Mouse (Mus musculus): ENCODE results near the gene Chmp6.
A peak's percentile ranks its signal among the peaks of the same experiment; 100 is the strongest.

Gene Chmp6

GRCm38 (mm10) chr11:119909436-119909835 is 3.8 kb upstream of the Chmp6 start:
- peak; percentile 79 to 83 for DNase-seq

DNA sequence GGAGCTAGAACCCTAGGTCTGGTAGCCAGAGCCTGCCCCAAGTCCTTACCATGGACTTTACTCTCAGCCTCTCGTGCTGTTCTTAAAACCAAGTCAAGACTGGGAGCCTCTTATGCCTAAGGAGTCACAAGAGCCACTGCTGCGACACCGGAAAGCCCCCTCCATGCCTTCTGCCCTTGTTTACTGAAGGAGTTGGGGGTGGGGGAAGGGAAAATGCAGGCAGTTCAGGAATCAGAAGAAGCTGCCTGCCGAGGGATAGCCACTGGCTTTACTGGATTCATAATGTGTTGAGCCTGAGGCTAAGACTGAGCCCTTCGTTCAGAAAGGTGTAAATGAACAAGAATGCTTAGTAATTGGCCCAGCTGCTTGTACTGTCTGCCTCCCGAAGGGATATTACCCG is 396 bp upstream of the Chmp6 start:
- no peak for DNase-seq

DNA sequence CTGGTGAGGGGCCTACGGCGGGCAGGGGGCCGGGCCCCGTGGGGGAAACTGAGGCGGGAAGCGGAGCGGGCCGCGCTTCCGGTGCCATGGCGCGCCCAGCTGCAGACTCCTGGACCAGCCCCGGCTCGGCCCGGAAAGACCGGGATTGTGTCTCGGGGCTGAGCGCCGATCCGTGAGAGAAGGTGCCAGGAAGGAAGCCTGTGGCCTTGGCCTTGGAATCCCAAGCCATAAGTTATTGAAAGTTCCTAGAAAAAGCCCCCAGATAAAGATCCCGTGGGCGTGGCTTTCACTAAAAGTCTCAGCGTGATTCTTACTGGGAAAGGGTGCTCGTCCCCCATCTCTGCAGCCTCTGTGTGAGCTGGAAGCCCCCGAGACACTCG is 684 bp downstream of the Chmp6 start:
- DNase-seq = no peak

- DNase-seq = no peak
Observed at GRCm38 (mm10) chr11:119914381-119914780, 1.1 kb downstream of the Chmp6 start.

DNA sequence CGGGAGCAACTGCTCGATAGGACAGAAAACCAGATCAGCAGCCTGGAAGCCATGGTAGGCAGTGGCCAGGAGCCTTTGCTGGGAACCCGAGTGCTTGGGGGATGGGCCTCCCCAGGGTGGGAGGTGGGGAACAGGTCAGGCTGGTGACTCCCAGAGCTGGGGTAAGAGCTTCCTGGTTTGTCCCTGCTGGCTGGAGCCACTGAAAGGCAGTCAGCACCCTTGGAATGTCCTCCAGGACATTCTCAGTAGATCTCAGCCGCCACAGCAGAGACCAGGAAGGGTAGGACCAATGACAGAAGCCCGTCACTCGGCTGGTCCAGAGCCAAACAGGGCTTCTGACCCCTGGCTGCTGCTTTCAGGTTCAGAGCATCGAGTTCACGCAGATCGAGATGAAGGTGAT is 2.4 kb downstream of the Chmp6 start:
- no peak for DNase-seq

GRCm38 (mm10) chr11:119916102-119916790 is 3.0 kb downstream of the Chmp6 start:
- no peak for DNase-seq

- no peak for DNase-seq
Observed at GRCm38 (mm10) chr11:119916834-119917469, 3.7 kb downstream of the Chmp6 start.

- no peak for DNase-seq
Observed at GRCm38 (mm10) chr11:119918521-119918920, 5.3 kb downstream of the Chmp6 start.

- no peak for DNase-seq
Observed at GRCm38 (mm10) chr11:119919432-119919831, 6.2 kb downstream of the Chmp6 start.

DNA sequence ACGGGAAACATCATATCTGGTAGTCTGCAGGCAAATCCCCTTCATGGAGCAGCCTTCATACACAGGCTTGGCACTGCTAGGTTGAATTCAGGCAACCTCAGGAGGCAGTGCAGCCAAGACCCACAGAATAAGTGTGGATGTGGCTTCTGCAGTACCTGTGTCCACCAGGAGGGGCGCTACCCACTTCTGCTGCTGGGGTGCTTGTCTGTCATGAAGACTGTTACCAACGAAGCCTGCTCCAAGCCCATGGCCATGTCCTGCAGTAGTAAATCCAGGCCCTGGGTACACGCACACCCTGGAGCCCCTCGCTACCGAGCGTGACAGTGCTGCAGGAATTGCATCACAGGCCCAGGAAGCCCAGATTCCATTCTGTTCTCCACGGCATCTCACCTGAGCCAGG is 6.7 kb downstream of the Chmp6 start:
- peak; percentile 70 to 75 for DNase-seq

GRCm38 (mm10) chr11:119920668-119921067 is 7.4 kb downstream of the Chmp6 start:
- DNase-seq = no peak

DNA sequence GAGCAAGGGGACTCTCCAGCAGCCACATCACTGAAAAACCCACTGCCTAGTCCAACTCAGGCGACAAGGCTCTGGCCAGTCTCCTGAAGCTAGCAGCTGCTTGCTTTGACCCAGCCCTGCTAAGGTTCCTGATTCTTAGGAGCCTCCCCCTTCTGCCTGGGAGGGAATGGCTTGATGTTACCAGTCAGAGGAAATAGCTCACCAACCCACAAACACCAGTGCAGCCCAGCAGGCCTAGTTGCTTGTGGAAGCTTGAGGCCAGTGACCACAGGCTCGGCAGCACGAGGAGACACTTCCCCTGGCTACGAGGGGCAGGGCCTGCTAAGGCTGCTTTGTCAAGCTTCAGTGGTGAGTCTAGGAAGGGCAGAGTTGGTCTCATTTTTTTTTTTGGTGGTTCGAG is 11.9 kb downstream of the Chmp6 start:
- no peak for DNase-seq

DNA sequence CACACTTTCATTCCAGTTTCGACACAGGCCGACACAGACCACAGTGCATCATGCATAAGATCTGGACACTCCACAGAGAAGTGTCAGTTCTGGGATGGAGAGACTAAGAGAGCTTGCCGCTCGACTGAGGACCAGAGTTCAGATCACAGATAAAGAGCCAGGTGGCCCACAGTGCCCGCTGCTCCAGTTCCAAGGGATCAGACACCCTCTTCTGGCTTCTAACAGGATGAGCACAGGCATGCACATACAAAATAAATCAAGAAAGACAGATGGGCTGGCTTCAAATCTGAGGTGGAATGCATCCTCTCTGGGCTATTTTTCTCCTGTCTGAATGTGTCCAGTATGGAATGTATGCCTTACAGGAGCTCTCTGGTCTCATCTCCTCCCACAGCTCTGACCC is 13.5 kb downstream of the Chmp6 start:
- DNase-seq = no peak

DNA sequence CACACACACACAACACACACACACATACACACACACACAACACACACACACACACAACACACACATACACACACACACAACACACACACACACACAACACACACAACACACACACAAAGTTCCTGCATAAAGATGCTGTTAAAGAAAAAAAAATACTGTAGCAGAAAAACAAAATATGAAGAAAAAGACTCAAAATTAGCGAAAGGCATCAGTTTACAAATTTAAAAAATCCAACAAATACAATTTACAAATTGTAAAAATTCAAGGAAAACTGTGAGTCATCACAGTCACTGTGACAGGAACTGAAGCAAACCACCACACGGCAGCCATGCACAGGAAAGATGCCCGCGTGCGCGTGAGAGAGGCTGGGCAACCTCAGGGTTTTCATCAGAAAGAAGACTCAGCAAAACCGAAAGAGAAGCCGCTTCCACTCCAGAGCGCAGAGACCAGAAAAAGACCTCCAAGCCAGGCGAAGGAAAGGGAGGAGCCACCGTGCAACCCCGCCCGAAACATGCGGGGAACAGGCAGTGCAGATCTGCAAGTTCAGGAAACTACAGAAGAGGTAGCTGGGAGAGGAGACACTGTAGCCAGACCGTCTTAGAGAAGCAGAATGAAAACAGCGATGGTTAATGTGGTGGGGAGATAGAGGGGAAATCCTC is 14.9 kb downstream of the Chmp6 start:
- peak; percentile 81 to 87 for DNase-seq

DNA sequence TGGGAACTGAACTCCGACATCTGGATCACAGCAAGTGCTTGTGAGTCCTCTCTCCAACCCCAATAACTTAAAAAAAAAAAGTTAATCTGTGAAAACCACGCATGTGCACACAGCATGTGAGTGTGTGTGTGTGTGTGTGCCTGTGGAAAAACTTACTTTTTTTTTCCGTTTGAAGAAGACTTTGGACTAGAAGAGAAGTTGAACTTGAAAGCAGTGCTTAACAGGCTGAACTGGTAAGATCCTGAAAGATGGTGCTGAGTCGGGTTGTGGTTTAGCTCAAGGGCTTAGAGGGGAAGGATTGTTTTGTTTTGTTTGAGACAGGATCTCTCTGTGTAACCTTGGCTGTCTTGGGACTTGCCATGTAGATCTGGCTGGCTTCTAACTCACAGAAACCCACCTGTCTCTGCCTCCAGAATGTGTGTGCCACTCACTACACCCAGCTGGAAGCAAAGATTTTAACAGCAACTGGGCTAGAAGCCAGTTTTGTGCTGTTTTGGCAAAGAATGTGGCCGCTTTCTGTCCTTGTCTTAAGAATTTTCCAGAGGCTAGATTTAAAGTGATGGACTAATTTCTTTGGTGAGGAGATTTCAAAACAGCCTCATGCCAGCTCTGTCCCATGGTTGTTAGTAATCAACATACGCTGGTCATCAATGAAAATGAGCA is 16.5 kb downstream of the Chmp6 start:
- DNase-seq = no peak

DNA sequence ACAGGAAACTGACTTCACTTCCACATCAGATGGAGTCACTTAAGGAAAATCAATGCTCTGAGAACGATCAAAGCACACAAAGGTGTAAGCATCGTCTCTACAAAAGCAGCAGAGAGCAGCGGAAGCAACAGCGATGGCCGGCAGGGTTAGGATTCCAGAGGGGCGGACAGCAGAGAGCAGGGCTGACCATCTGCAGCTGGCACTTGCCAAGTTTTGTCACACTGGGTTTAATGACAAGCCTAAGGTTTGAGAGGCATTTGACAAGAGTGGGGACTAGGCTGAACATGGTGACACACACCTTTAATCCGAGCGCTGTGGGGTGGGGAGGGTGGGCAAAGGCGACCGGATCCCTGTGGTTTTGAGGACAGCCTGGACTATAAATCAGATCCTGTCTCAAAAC is 18.6 kb downstream of the Chmp6 start:
- DNase-seq = no peak

DNA sequence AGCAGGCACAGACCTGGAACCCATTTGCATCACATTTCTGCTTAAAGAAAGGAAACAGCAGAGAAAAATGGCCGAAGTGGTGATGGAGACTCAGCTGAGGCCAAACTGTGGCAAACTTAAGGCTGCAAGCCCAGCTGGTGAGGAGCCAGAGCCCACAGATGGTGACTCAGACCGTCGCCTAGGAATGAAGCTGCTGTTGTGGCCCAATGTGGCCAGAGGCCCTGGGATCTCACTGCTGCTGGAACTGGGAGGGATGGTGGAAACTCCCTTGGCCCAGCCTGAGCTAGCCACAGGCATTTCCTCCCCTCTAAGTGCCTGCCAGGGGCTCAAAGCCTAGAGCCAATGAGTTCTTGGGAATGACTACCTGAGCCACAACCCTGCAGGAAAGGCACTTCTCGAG is 19.9 kb downstream of the Chmp6 start:
- DNase-seq = no peak

DNA sequence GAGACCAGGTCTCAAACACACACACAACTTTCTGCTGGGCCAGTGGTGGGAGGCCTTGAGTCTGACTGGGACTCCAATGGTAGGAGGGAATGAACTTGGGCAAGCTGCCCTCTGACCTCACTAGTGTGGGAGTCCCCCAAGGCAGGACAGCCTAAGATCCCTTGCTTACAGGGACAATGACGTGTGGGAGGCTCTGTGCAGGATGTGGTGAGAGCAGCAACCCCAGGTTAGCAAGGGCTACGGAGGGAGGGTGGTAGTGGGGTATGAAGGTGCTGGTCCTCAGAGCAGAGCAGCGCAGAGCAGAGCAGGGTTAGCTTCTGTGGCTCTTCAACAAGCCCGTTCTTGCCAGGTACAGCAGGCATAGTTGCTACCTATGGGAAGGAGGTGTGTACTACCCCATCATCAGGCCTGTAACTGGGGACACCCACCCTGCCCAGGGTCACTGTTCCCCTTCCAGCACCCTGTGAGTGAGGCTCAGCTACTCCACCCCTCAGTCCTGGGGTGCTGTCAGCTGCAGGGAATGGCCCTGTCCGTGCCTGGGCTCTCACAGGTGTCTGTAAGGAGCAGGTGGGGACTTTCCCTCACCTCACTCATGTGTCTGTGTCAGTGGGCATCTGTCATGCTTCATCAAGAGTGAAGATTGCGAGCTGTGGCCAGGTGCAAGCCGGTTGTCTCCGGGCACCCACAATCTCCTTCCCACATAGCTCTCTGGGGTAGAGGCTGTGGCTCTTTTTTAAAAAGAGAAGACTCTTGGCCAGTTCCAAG is 20.8 kb downstream of the Chmp6 start:
- peak; percentile 29 to 57 for DNase-seq

- no peak for DNase-seq
Observed at GRCm38 (mm10) chr11:119934773-119935172, 21.5 kb downstream of the Chmp6 start.

GRCm38 (mm10) chr11:119935457-119935856 is 22.2 kb downstream of the Chmp6 start:
- DNase-seq = peak; percentile 74 to 79

GRCm38 (mm10) chr11:119936456-119936855 is 23.2 kb downstream of the Chmp6 start:
- DNase-seq = no peak

DNA sequence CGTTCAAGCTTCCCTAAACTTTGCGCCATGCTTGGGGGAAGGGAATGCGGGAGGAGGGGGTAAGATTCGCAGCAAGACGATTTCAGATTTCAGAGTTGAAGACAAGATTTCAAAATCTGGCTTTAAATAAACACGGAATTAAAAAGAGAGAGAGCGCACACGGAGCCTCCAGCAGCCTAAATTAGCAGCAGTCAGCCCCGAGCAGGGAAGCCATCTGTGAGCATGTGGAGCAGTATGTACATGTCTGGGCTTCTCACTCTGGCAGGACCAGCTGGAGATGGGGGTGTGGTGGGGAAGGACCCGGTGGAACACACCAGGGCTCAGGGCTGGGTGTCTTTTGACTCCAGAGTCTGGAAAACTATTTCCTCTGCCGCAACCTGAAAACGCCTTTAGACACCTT is 24.0 kb downstream of the Chmp6 start:
- no peak for DNase-seq

All from thymus, postnatal 36 days (tissue).